Mouse (Mus musculus): ENCODE data around the gene Piwil1.

Piwil1 gene

GRCm38 (mm10) chr5:128700716-128701115 is 1.6 kb upstream of the Piwil1 start:
- TF ChIP-seq GATA4 (IDR thresholded peaks at IDR 0.05; ENCODE audit: insufficient replicate concordance, low read length), result no peak

DNA sequence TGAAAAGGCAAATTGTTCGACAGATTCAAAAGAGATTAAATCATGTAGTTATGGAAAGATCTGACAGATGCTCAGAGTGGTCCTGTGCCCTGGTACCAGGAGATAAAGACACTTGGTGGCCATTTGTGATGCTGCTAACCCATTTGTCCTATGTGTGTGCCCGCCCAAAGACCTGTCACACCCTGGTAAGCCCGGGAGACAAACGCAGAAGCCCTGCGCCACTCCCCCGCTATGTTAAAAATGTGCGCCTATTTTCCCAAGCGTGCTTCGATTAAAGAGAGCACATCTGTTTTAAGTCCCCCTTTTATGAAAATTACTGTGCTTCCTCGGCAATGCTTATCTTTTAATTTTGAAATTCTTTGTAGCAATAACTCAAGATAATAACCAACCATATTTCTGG is 1.4 kb downstream of the Piwil1 start:
- no peak for TF ChIP-seq GATA4 (IDR thresholded peaks at IDR 0.05; ENCODE audit: insufficient replicate concordance, low read length)

- TF ChIP-seq GATA4 (IDR thresholded peaks at IDR 0.05; ENCODE audit: insufficient replicate concordance, low read length), result no peak
Measured at GRCm38 (mm10) chr5:128704134-128704904, 2.0 kb downstream of the Piwil1 start.

DNA sequence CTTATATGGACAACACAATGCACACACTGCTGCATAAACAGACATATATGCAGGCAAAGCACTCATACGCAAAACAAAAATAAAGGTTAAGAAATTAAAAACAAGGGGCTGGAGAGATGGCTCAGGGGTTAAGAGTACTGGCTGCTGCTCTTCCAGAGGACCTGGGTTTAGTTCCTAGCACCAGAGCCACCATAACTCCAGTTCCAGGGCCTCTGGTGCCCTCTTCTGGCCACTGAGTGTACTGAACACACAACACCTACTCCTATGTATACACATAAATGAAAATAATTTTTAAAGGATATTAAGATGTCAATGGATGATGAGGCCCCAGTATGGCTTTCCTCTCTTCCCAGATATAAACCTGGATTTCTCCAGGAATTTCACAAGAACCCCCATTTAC is 4.1 kb downstream of the Piwil1 start:
- no peak for TF ChIP-seq GATA4 (IDR thresholded peaks at IDR 0.05; ENCODE audit: insufficient replicate concordance, low read length)

GRCm38 (mm10) chr5:128707271-128707670 is 4.9 kb downstream of the Piwil1 start:
- no peak for TF ChIP-seq GATA4 (IDR thresholded peaks at IDR 0.05; ENCODE audit: insufficient replicate concordance, low read length)

GRCm38 (mm10) chr5:128708929-128709328 is 6.6 kb downstream of the Piwil1 start:
- no peak for TF ChIP-seq GATA4 (IDR thresholded peaks at IDR 0.05; ENCODE audit: insufficient replicate concordance, low read length)

DNA sequence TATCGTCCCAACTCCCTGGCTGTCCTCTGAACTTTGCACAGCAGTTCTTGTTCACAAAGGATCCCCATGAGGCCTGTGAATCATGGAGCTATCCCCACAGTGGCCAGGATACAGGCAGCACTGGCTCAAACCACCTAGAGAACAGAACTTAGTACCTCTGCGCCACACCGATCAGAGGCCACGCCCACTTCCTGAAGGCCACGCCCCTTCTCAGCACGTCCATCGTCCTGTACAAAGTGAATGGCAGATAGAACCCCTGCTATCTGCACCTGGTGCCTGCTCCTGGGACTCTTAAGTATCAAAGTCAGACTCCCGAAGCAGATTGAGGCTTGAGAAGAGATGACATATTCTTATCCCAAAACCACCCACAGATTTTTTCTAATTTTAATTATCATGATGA is 8.3 kb downstream of the Piwil1 start:
- TF ChIP-seq GATA4 (IDR thresholded peaks at IDR 0.05; ENCODE audit: insufficient replicate concordance, low read length), result no peak

DNA sequence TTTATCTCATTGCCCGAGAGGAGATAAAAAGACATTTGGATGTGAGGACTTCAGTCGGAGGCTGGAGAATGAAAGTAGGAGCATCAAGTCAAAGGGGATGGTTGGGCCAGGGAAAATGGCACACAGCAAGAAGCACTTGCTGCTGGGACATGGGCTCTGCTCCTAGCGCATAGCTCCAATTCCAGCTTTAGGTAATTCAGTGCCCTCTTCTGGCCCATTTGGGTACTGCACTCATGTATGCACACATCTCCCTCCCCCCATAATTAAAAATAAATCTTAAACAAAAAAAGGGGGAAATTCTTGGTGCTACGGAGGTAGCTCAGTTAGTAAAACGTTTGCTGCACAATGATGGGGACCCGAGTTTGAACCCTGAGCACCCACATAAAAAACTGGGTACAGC is 9.5 kb downstream of the Piwil1 start:
- no peak for TF ChIP-seq GATA4 (IDR thresholded peaks at IDR 0.05; ENCODE audit: insufficient replicate concordance, low read length)

GRCm38 (mm10) chr5:128715171-128715570 is 12.8 kb downstream of the Piwil1 start:
- TF ChIP-seq GATA4 (IDR thresholded peaks at IDR 0.05; ENCODE audit: insufficient replicate concordance, low read length), result no peak

- no peak for TF ChIP-seq GATA4 (IDR thresholded peaks at IDR 0.05; ENCODE audit: insufficient replicate concordance, low read length)
Measured at GRCm38 (mm10) chr5:128729341-128729740, 27.0 kb downstream of the Piwil1 start.

DNA sequence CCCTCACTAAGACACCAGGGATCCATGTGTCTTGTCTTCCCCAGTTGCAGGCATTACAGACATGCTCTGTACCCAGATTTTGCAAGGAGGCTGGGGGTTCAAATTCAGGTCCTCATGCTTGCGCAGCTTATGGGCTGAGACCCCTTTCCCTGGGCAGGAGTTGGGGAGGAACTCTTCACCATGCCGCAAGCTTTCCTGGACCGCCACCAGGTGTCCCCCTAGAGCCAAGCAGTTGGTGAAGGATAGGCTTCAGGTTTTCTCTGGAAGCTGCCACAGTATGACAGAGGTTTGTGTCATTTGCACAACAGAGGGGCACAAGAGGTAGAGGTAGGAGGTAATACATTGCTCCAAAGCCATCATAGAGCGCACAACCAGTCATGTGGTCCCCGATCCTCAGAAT is 28.3 kb downstream of the Piwil1 start:
- TF ChIP-seq GATA4 (IDR thresholded peaks at IDR 0.05; ENCODE audit: insufficient replicate concordance, low read length), result no peak

GRCm38 (mm10) chr5:128732416-128733014 is 30.2 kb downstream of the Piwil1 start:
- TF ChIP-seq GATA4 (IDR thresholded peaks at IDR 0.05; ENCODE audit: insufficient replicate concordance, low read length), result no peak

DNA sequence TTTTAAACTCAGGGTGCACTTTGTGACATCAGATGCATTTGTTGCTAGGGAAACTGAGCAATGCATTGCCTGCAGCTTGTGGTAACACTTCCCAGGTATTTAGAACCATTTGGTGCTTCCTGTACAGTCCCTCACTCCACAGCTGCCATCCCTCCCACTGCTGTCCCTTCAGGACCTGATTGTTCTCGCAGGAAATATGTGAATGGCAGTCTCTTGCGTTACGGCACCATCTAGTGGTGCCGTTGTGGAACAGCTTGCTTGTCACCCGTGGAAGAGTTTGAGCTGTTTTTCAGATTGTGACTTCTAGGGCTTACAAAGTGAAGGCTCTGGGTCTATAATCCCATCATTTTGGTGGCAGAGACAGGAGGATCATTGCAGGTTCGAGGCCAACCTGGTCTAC is 31.6 kb downstream of the Piwil1 start:
- no peak for TF ChIP-seq GATA4 (IDR thresholded peaks at IDR 0.05; ENCODE audit: insufficient replicate concordance, low read length)

DNA sequence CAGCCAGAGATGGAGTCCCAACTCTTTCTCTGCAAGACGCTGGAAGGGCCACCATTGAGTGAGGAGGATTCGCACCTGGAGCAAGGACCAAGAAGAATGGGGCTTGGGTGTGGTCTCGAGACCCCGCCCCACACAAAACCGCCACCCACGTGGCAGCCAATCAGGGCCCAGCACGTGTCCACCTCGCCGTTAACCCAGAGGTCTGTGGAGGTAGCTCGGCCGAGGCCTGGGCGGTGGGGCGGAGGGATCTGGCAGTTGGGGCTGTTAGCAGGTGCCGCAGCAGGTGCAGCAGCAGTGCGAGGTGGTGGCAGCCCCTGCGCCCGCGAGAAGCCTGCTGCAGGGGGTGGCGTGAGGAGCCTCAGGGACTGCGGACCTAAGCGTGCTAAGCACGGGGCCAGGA is 33.6 kb downstream of the Piwil1 start:
- TF ChIP-seq GATA4 (IDR thresholded peaks at IDR 0.05; ENCODE audit: insufficient replicate concordance, low read length), result no peak

DNA sequence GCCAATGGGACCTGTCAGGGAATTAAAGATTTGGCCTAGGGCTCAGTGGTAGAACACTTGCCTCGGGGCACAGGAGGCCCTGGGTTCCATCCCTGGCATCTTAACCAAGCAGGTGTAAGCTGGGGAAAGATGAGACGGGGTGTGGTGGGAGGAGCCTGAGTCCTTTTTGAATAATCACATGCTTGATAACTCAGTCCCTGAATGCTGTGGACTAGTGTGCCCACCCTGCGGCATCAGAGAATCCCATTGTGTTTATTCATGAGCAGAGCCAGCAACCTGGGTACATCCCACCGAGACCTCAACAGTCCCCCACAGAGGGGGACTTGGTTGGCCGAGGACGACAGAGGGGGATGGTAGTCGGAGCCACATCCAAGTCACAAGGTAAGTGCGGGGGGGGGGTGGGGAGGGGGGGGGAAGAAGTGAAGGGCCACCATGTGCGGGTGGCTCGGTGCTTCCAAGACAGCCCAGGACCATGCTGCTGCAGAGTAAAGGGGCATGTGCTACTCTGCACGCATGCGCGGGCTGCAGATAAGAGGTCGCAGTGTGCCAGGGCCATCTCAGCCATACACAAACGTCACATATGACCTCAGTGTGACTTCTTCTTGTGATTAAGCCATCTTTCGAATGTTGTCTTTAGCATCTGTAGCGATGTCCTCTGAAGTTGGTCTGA is 37.0 kb downstream of the Piwil1 start:
- TF ChIP-seq GATA4 (IDR thresholded peaks at IDR 0.05; ENCODE audit: insufficient replicate concordance, low read length), result no peak

- TF ChIP-seq GATA4 (IDR thresholded peaks at IDR 0.05; ENCODE audit: insufficient replicate concordance, low read length), result no peak
Measured at GRCm38 (mm10) chr5:128739838-128740171, 37.5 kb downstream of the Piwil1 start.
